Mouse (Mus musculus): Measurements from ENCODE around the gene Arrdc4.

Gene Arrdc4

GRCm38 (mm10) chr7:68709319-68709573 is 39.8 kb downstream of the Arrdc4 start:
- DNase-seq (ENCODE audit: low read depth, low spot score), result no peak

- DNase-seq (ENCODE audit: low read depth, low spot score), result no peak
These were observed 40.3 kb downstream of the Arrdc4 start for GRCm38 (mm10) chr7:68708563-68709318.

GRCm38 (mm10) chr7:68705162-68705561 is 43.9 kb downstream of the Arrdc4 start:
- peak; percentile 23 for DNase-seq (ENCODE audit: low read depth, low spot score)

GRCm38 (mm10) chr7:68697313-68697712 is 51.7 kb downstream of the Arrdc4 start:
- DNase-seq (ENCODE audit: low read depth, low spot score), result no peak

GRCm38 (mm10) chr7:68696908-68697307 is 52.1 kb downstream of the Arrdc4 start:
- DNase-seq (ENCODE audit: low read depth, low spot score), result no peak

- no peak for DNase-seq (ENCODE audit: low read depth, low spot score)
These were observed 52.6 kb downstream of the Arrdc4 start for GRCm38 (mm10) chr7:68696446-68696845.

- DNase-seq (ENCODE audit: low read depth, low spot score), result no peak
These were observed 56.3 kb downstream of the Arrdc4 start for GRCm38 (mm10) chr7:68692731-68693130.

- no peak for DNase-seq (ENCODE audit: low read depth, low spot score)
These were observed 57.6 kb downstream of the Arrdc4 start for GRCm38 (mm10) chr7:68691454-68691853.

- no peak for DNase-seq (ENCODE audit: low read depth, low spot score)
These were observed 61.9 kb downstream of the Arrdc4 start for GRCm38 (mm10) chr7:68687140-68687611.

Data from CD4-positive, CD25-positive, alpha-beta regulatory T cell, adult 2 months (primary cell).